Mouse (Mus musculus) liver, adult 10 weeks (tissue): ENCODE results near the gene Ano2. TPM values are rescaled to one million over a fixed set of nuclear protein-coding genes. Genes with fewer than 3 reads are reported as not detected.

ENCODE experiments used
- polyA plus RNA-seq: library from polyadenylated mRNA; stranded (reverse); fragments of 350-450 nt; fragmentation: Illumina TruSeq; extraction: RNeasy Lipid Tissue Mini Kit (QIAGEN cat#74804); gene quantifications from one replicate; pipeline ENCODE4 v1.2.3, GENCODE M21; 2014; ENCODE audit warnings: low read depth, low replicate concordance

The Ano2 gene
- polyA plus RNA-seq = not detected

GRCm38 (mm10) chr6:125690057-125690703 lies at the start of gene Ano2:
Ano2 (plus strand) TSS chr6:125690419.

Other genes with a start within 250 kb of the Ano2 start
- gene Cd9, start 195.6 kb upstream of the Ano2 start, polyA plus RNA-seq = 17.1 TPM
- 0.69 TPM for gene Vwf, start 143.6 kb upstream of the Ano2 start, polyA plus RNA-seq